Mouse (Mus musculus) T-helper 1 cell (primary cell): ENCODE results near the gene Sik3.

Experiments used
- in situ Hi-C: fragments of 300-600 bp; cut with MboI, MseI; formaldehyde crosslinking; loops from one replicate; pipeline ENCODE4 v1.15.1; 2025; ENCODE audit warnings: high pct_unique_total_duplicates

Sik3 gene

DNA sequence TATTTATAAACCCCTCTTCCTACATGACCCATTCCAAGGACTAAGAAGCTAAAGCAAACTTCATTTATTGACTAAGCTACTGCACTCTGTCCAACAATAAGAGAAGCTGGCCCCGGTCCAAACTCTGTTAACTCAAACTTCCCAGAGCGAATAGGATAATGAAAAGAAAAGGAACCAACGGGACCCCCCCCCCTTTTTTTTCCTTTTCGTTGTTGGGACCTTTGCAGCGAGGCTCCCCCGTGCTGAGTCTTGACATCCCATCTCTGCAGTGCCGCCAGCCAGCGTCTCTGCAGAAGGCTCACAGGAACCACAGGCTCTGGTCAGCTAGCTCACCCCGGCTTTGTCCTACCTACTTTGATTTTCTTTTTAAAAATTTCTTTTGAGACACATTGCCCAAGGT lies 3.2 kb downstream of the Sik3 start:
- in situ Hi-C loops, result no loop called here

- in situ Hi-C loops, result no loop called here
Observed at GRCm38 (mm10) chr9:46016417-46016816, 3.8 kb downstream of the Sik3 start.

- in situ Hi-C loops, result no loop called here
Observed at GRCm38 (mm10) chr9:46018316-46018715, 5.7 kb downstream of the Sik3 start.

DNA sequence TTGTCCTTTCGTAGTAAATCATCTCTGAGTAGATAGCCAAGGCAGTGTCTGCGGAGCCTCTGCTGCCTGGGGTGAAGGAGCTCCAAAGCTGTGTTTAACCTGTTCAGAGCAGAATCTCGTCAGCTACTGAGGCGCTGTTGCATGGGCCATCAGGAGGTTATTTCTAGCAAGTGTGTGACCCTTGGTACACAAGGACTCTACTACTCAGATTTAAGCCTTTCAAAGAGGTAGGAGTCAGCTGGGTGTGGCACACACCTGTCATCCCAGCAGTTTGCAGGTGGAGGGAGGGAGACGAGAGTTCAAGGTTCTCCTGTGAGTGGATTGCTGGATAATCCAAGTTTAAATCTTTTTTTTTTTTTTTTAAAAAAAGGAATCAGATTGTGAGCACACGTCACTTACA lies 7.4 kb downstream of the Sik3 start:
- in situ Hi-C loops, result no loop called here

DNA sequence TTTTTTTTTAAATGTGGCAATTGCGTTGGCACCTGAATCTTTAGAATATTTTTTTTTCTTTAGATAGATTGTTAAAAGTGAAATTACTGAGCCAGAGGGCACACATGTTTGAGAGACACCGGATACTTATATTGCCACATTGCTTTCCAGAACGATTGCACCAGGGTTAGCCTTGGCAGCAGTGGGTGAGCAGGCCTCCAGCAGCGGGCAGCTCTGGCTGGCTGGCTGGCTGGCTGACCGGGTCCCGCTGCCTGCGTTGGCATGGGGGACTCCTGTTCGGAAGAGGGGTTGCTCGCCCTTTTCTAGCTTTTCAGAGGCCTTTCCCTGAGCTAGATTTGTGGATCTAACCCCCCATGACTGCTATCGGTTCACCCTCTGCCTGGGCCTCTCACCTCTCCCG lies 11.0 kb downstream of the Sik3 start:
- in situ Hi-C loops, result no loop called here

- in situ Hi-C loops, result no loop called here
Observed at GRCm38 (mm10) chr9:46026058-46026849, 13.6 kb downstream of the Sik3 start.

DNA sequence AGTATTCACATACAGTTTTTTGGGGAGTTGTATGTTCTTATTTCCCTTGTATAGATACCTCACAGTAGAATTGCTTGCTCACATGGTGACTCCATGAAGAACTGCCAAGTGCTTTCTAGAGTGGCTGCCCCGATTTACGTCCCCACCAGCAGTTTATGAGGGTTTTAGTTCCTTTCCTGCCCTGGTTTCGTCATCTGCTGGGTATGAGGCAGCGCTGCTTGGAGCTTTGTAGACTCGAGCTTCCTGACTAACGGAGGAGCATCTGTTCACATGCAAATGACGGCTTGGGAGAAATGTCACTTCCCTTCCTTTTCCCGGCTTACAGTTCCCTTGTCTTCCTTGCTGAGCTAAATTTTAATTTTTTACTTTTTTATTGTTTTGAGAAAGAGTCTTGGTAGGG lies 15.4 kb downstream of the Sik3 start:
- in situ Hi-C loops, result no loop called here

DNA sequence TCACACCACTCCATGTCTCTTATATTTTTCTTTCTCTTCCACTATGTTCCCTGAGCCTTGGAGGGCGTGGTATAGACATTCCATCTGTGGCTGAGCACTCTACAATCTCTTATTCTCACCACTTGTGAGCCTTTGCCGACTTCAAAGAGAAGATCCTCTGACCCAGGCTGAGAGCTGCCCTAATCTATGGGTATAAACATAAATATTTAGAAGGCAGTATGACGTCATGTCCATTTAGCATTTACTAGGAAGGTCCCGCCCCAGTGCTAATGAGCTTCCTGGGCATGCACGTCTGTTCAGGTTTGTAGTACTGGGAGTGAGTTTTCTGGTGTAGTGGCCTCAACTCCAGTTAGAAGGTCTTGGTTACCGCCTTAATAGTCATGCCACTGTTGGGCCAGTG lies 16.9 kb downstream of the Sik3 start:
- in situ Hi-C loops, result no loop called here

- in situ Hi-C loops, result no loop called here
Observed at GRCm38 (mm10) chr9:46030184-46030583, 17.6 kb downstream of the Sik3 start.

- in situ Hi-C loops, result no loop called here
Observed at GRCm38 (mm10) chr9:46030968-46031367, 18.3 kb downstream of the Sik3 start.

DNA sequence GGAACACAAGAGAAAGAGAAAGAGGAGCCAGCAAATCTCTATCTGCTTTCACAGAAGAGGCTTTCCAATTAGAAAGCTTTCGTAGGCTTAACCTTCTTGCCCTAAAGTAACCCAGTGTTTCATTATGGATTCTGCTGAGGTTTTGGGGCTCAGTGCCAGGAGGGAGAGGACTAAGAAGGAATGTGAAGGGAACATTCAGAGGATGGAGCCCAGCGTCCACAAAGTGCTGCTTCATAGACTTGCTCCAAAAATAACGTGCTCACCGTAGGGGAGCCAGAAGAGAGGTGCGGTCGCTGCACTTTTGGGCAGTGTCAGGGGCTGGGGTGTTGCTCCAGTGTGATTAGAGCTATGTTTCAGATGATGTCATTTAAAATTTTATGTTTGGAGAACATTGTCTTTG lies 19.6 kb downstream of the Sik3 start:
- in situ Hi-C loops, result no loop called here

GRCm38 (mm10) chr9:46033058-46033457 lies 20.4 kb downstream of the Sik3 start:
- in situ Hi-C loops, result no loop called here

DNA sequence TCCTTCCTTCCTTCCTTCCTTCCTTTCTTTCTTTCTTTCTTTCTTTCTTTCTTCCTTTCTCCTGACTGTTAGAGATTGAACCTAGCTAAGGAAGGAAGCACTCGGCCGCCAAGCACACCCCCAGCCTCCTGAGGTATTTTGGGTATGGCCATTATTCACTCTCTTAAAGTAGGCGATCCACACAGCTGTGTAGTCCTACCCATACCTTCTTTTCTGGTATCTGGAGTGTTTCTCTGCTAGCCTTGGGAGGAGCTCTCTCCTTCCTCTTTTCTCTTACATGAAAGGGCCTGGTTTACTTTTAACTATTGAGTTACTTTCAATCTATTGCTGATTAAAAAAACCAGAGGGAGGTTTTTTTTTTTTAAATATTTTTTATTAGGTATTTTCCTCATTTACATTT lies 21.2 kb downstream of the Sik3 start:
- in situ Hi-C loops, result no loop called here

DNA sequence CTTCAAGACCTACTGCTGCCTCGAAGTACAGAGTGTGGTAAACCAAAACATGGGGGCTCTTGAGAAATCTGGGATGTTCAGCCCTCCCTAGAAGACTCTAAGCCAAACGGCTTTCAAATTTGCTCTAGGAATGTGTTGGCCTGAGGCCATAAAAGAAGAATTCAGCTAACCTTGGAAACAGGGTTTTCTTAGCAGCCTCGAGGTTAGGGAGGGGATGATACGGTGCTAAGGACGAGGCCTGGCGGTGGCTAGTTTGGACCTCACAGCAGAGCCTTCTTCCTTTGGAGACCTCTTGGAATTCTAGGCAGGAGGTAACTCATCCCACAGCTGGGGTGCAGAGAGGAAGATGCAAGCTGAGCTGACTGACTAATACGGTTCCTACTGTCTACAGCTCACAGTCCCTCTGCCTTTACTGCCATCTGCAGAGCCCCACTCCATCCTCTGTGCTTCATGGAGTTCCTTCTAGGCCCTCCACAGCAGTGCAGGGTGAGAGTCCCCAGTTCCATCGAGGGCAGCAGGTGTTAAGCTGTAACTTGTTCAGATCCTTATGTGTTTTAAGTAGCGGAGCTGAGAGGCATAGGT lies 22.8 kb downstream of the Sik3 start:
- in situ Hi-C loops, result no loop called here

- in situ Hi-C loops, result no loop called here
Observed at GRCm38 (mm10) chr9:46036881-46037280, 24.3 kb downstream of the Sik3 start.

- in situ Hi-C loops, result no loop called here
Observed at GRCm38 (mm10) chr9:46038786-46039185, 26.2 kb downstream of the Sik3 start.

DNA sequence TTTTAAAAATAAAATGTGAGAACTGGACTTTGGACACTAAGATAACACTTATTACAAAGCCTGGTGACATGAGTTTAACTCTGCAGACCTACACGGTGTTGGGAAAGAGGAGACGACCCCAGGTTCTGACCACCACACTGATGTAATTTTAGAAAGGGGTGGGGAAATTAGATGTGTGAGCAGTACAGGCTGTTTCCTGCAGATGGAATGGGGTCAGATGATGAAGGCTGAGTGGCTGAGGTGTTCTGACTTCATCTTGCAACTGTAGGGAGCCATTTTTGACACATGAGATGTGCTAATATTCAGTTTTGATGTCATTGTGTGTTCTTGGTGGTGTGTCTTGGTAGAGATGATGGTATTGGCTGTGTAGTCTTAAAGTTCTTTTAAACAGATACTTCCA lies 28.6 kb downstream of the Sik3 start:
- in situ Hi-C loops, result no loop called here

DNA sequence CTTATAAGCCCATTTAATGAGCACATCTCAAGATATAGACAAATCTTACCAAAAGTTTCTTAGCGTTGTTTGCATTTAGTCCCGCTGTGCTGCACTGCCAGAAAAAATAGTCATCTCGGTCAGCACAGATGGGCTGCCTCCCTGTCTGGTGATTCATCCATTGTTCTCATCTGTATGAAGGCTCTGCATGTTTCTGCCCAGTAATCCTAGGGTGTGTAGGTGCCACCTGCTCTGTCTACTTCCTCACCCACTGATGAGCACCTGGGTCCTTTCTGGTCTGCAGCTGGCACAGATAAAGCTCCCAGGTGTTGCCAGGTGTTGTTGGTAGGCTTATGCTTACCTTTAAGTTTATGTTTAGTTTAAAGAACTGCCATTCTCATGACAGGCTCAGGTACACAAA lies 29.8 kb downstream of the Sik3 start:
- in situ Hi-C loops, result no loop called here

DNA sequence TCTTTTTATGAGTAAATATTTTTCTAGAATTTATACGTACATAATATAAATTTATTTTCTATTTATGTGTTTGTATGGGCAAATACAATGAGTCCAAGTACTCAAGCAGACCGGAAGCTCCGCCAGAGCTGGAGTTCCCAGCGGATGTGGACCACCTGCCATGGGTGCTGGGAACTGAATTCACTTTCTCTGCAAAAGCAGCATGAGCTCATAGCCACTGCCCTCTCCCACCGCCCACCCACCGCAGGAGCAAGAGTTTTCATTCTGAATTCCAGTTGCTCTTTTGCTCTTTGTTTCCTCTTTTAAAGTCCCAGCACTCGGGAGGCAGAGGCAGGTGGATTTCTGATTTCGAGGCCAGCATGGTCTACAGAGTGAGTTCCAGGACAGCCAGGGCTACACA lies 31.0 kb downstream of the Sik3 start:
- in situ Hi-C loops, result no loop called here

- in situ Hi-C loops, result no loop called here
Observed at GRCm38 (mm10) chr9:46046724-46047517, 34.3 kb downstream of the Sik3 start.

DNA sequence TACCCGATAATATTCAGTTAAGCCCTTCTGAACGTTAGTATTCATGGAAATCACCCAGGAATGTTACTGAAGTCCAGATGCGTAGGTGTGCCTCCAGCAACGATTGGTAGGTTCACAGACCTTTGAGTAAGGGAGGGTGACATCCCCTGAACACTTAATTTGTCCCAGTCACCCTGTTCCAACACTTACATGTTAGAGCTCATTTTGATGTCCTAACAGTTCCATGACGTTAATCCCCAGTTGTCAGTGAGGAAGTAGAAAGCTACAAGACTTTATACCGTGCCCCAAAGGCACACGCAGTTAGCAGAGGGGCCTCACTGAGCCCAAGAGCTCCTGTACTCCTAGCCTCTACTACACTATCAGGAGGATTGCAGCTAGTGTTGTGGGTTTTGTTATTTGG lies 36.9 kb downstream of the Sik3 start:
- in situ Hi-C loops, result no loop called here

- in situ Hi-C loops, result loop anchor here (25.0 kb wide), 1 partner anchor 763 kb away; no protein-coding TSS in a partner anchor
Observed at GRCm38 (mm10) chr9:46050203-46050602, 37.6 kb downstream of the Sik3 start.
